Mouse (Mus musculus): ENCODE measurements around the gene Rap1gap2. TPM values are rescaled to one million over a fixed set of nuclear protein-coding genes. Genes with fewer than 3 reads are reported as not detected.

Rap1gap2 gene
- 9.9 and 12.7 TPM in 2 replicates for polyA plus RNA-seq (2014; fragmentation: Nextera tagmentation; extraction: Ambion mirVana)

DNA sequence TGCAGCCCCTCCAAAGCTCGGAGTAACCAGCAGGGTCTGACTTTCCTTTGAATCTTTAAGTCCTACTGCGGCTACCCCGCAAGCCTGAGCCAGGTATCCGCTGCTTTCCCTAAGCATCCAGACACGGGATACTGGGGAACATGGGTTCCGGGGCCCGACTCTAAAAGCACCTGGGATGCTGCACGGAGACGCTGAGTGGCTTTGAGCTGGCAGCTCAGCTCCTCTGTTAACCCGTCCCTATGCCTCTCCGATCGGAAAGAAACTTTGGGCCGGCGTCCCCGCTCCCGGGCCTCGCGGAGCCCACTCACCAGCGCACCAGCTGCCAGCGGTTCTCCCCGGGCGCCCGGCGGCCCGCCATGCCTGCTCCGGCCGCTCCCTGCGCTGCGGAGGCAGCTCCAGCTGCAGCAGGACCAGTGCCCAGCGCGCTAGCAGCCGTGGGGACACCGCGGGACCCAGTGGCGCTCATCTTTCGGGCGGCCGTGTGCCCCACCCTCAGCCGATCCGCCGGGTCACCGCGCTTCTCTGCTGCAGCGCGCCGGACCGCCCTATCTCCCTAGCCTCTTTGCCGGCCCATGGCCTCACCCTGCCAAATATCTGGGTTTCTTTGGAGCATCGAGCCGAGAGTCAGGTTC is at the start of gene Rap1gap2:
Rap1gap2 (minus strand) TSS at position 371 of the 632 bp plus-strand sequence.
- ATAC-seq (ENCODE audit: low read depth) = peak; percentile 34; the same call in 1 of the 2 replicates
- no peak within 1 kb of the TSS for H3K27ac ChIP-seq (ENCODE audit: low read depth, low read length)
- H3K4me2 ChIP-seq (ENCODE audit: low read depth, low read length) = peak within 1 kb of the TSS; percentile 75
- peak within 1 kb of the TSS; percentile 36 for H3K4me3 ChIP-seq (ENCODE audit: low read depth, low read length)
- no peaks in the 10 kb centered on the region for H3K36me3 ChIP-seq (ENCODE audit: control insufficient read depth, insufficient read depth, low read length)
- WGBS = under 1% methylated on average over 49 of the region's 50 CpGs
- H3K27me3 ChIP-seq (ENCODE audit: control insufficient read depth, insufficient read depth, low read length) = peaks cover 19% of the 10 kb centered on the region
- peak within 1 kb of the TSS; percentile 53 for H3K9ac ChIP-seq (replicated peaks; ENCODE audit: low read depth, low read length)
- H3K4me1 ChIP-seq (ENCODE audit: control insufficient read depth, insufficient read depth, low read length) = peaks cover 5% of the 10 kb centered on the region
- H3K9me3 ChIP-seq (ENCODE audit: control insufficient read depth, low read length) = no peaks in the 10 kb centered on the region

- H3K36me3 ChIP-seq (ENCODE audit: control insufficient read depth, insufficient read depth, low read length) = peaks cover 71% of the 10 kb centered on the region
- no peaks in the 10 kb centered on the region for H3K9me3 ChIP-seq (ENCODE audit: control insufficient read depth, low read length)
- no peaks in the 10 kb centered on the region for H3K27me3 ChIP-seq (ENCODE audit: control insufficient read depth, insufficient read depth, low read length)
- WGBS = 97% methylated on average over 13 of the region's 13 CpGs
- no peak for ATAC-seq (ENCODE audit: low read depth)
- H3K27ac ChIP-seq (ENCODE audit: low read depth, low read length) = no peak overlapping the region
- no peak overlapping the region for H3K9ac ChIP-seq (replicated peaks; ENCODE audit: low read depth, low read length)
- no peaks in the 10 kb centered on the region for H3K4me1 ChIP-seq (ENCODE audit: control insufficient read depth, insufficient read depth, low read length)
- no peak overlapping the region for H3K4me2 ChIP-seq (ENCODE audit: low read depth, low read length)
- H3K4me3 ChIP-seq (ENCODE audit: low read depth, low read length) = no peak overlapping the region
Observed at GRCm38 (mm10) chr11:74660336-74660735, 49.6 kb upstream of the Rap1gap2 start.

- no peak for ATAC-seq (ENCODE audit: low read depth)
- Histone ChIP-seq H3K9me3 (ENCODE audit: control insufficient read depth, low read length) (no peaks in the 10 kb centered on the region), H3K36me3 (ENCODE audit: control insufficient read depth, insufficient read depth, low read length) (peaks cover 31% of the 10 kb centered on the region), H3K4me3 (ENCODE audit: low read depth, low read length) (no peak overlapping the region), H3K4me1 (ENCODE audit: control insufficient read depth, insufficient read depth, low read length) (peaks cover 25% of the 10 kb centered on the region), H3K27me3 (ENCODE audit: control insufficient read depth, insufficient read depth, low read length) (no peaks in the 10 kb centered on the region), H3K4me2 (ENCODE audit: low read depth, low read length) (no peak overlapping the region), H3K27ac (ENCODE audit: low read depth, low read length) (no peak overlapping the region), H3K9ac (replicated peaks; ENCODE audit: low read depth, low read length) (no peak overlapping the region)
- WGBS = 87% methylated on average over 3 of the region's 3 CpGs
Observed at GRCm38 (mm10) chr11:74655941-74656340, 45.2 kb upstream of the Rap1gap2 start.

DNA sequence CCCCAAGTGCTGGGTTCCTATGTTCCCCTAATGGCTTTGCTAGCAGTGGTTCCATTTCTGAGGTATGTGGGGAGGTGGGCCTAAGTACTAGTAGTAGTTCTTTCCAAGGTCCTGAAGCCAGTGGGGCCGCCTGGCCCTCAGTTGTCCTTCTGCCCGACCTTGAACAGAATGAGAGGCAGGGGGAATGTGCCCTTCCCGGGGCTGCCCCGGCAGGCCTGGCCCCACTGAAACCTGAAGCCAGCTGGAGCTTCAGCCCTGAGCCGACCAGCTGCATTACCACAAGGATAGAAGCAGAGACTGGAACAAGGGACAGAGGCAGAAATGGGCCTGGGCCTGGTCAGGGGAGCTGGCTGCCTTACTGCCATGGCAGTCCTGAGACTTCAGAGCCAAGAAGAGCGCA is 42.7 kb upstream of the Rap1gap2 start:
- ATAC-seq (ENCODE audit: low read depth) = no peak
- peaks cover 12% of the 10 kb centered on the region for H3K36me3 ChIP-seq (ENCODE audit: control insufficient read depth, insufficient read depth, low read length)
- no peak overlapping the region for H3K4me3 ChIP-seq (ENCODE audit: low read depth, low read length)
- H3K9ac ChIP-seq (replicated peaks; ENCODE audit: low read depth, low read length) = no peak overlapping the region
- 71% methylated on average over 6 of the region's 6 CpGs for whole genome bisulfite sequencing
- H3K27ac ChIP-seq (ENCODE audit: low read depth, low read length) = peak overlapping the region; percentile 40
- no peaks in the 10 kb centered on the region for H3K9me3 ChIP-seq (ENCODE audit: control insufficient read depth, low read length)
- no peak overlapping the region for H3K4me2 ChIP-seq (ENCODE audit: low read depth, low read length)
- peaks cover 36% of the 10 kb centered on the region for H3K4me1 ChIP-seq (ENCODE audit: control insufficient read depth, insufficient read depth, low read length)
- no peaks in the 10 kb centered on the region for H3K27me3 ChIP-seq (ENCODE audit: control insufficient read depth, insufficient read depth, low read length)

- Histone ChIP-seq H3K9ac (replicated peaks; ENCODE audit: low read depth, low read length) (no peak overlapping the region), H3K9me3 (ENCODE audit: control insufficient read depth, low read length) (no peaks in the 10 kb centered on the region), H3K4me1 (ENCODE audit: control insufficient read depth, insufficient read depth, low read length) (peaks cover 36% of the 10 kb centered on the region), H3K4me2 (ENCODE audit: low read depth, low read length) (no peak overlapping the region), H3K27ac (ENCODE audit: low read depth, low read length) (peak overlapping the region; percentile 40), H3K27me3 (ENCODE audit: control insufficient read depth, insufficient read depth, low read length) (no peaks in the 10 kb centered on the region), H3K4me3 (ENCODE audit: low read depth, low read length) (no peak overlapping the region), H3K36me3 (ENCODE audit: control insufficient read depth, insufficient read depth, low read length) (peaks cover 9% of the 10 kb centered on the region)
- ATAC-seq (ENCODE audit: low read depth) = no peak
- 35% methylated on average over 4 of the region's 4 CpGs for WGBS
Observed at GRCm38 (mm10) chr11:74652791-74653191, 42.1 kb upstream of the Rap1gap2 start.

GRCm38 (mm10) chr11:74650576-74651100 is 39.9 kb upstream of the Rap1gap2 start:
- no peaks in the 10 kb centered on the region for H3K36me3 ChIP-seq (ENCODE audit: control insufficient read depth, insufficient read depth, low read length)
- WGBS = 65% methylated on average over 4 of the region's 4 CpGs
- no peak for ATAC-seq (ENCODE audit: low read depth)
- H3K27me3 ChIP-seq (ENCODE audit: control insufficient read depth, insufficient read depth, low read length) = no peaks in the 10 kb centered on the region
- no peaks in the 10 kb centered on the region for H3K9me3 ChIP-seq (ENCODE audit: control insufficient read depth, low read length)
- H3K4me2 ChIP-seq (ENCODE audit: low read depth, low read length) = peak overlapping the region; percentile 92
- peak overlapping the region; percentile 88 for H3K9ac ChIP-seq (replicated peaks; ENCODE audit: low read depth, low read length)
- peak overlapping the region; percentile 93 for H3K4me3 ChIP-seq (ENCODE audit: low read depth, low read length)
- H3K27ac ChIP-seq (ENCODE audit: low read depth, low read length) = no peak overlapping the region
- H3K4me1 ChIP-seq (ENCODE audit: control insufficient read depth, insufficient read depth, low read length) = peaks cover 36% of the 10 kb centered on the region

DNA sequence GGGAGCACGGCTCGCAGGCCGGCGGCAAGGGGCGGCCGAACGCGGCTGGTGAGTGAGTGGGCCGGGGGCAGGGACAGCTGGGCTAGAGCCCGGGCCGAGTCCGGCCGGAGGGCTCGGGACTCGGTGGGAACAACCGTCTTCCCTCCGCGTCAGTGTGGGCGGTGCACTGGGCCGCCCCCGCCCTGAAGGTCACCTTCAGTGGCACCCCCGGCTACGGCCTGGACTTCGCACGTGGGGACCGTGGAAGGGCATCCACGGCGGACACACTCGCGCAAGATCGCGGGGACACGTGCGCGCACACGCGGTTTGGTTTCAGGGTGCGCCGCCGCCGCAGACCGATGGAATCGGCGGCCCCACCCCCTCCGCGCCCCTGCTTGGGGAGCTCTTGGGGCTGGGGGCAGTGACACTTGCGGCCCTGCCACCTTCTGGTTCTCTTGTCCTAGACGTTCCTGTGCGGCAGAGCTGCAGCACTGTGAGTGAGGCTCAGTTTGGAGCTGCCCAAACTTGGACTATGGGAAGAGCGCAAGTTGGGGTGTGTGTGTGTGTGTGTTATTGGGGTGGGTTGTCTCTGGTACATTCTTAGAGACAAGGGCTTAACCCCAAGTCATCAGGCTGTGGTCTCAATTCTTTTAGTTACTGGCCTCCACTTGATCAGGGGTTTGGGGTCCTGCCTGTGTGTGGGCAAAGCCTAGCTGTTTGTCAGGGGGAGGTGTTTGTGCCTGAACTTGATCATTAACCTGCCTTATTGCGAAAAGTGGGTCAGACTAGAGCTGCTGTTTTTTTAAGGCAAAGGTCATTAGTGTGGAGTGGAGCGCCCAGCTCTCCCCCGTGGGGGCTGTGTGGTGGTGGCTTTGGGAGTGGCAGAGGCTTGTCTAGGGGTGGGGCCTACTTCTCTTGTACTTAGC is 39.2 kb upstream of the Rap1gap2 start:
- WGBS = 1% methylated on average over 51 of the region's 53 CpGs

GRCm38 (mm10) chr11:74649095-74649646 is 38.5 kb upstream of the Rap1gap2 start, which contains the start of gene Cluh:
Cluh (plus strand) TSS chr11:74649495.
- Histone ChIP-seq H3K36me3 (ENCODE audit: control insufficient read depth, insufficient read depth, low read length) (no peaks in the 10 kb centered on the region), H3K27ac (ENCODE audit: low read depth, low read length) (peak within 1 kb of the TSS; percentile 40), H3K4me3 (ENCODE audit: low read depth, low read length) (peak within 1 kb of the TSS; percentile 93), H3K9ac (replicated peaks; ENCODE audit: low read depth, low read length) (peak within 1 kb of the TSS; percentile 88), H3K9me3 (ENCODE audit: control insufficient read depth, low read length) (no peaks in the 10 kb centered on the region), H3K4me2 (ENCODE audit: low read depth, low read length) (peak within 1 kb of the TSS; percentile 92), H3K27me3 (ENCODE audit: control insufficient read depth, insufficient read depth, low read length) (no peaks in the 10 kb centered on the region), H3K4me1 (ENCODE audit: control insufficient read depth, insufficient read depth, low read length) (peaks cover 36% of the 10 kb centered on the region)
- peak; percentile 91 for ATAC-seq (ENCODE audit: low read depth)
- under 1% methylated on average over 50 of the region's 58 CpGs for WGBS

More for the DNA sequence above, 39.2 kb upstream of the Rap1gap2 start:
- Histone ChIP-seq H3K36me3 (ENCODE audit: control insufficient read depth, insufficient read depth, low read length) (no peaks in the 10 kb centered on the region), H3K4me3 (ENCODE audit: low read depth, low read length) (peak overlapping the region; percentile 93), H3K9ac (replicated peaks; ENCODE audit: low read depth, low read length) (peak overlapping the region; percentile 88), H3K9me3 (ENCODE audit: control insufficient read depth, low read length) (no peaks in the 10 kb centered on the region), H3K4me1 (ENCODE audit: control insufficient read depth, insufficient read depth, low read length) (peaks cover 36% of the 10 kb centered on the region), H3K27ac (ENCODE audit: low read depth, low read length) (0 out of 2 replicates have a peak overlapping the region, but pooled peaks have one; percentile 40), H3K4me2 (ENCODE audit: low read depth, low read length) (peak overlapping the region; percentile 92), H3K27me3 (ENCODE audit: control insufficient read depth, insufficient read depth, low read length) (no peaks in the 10 kb centered on the region)
- peak; percentile 18; the same call in 1 of the 2 replicates for ATAC-seq (ENCODE audit: low read depth)
